Mouse (Mus musculus) kidney, postnatal 25 days (tissue): Measurements from ENCODE around the gene Rbfox2.
A peak's percentile ranks its signal among the peaks of the same experiment; 100 is the strongest.
"Not testable (repeated sequence)": the region's sequence is repeated elsewhere in the genome, so short reads cannot be mapped to it uniquely, and the experiment has no call there.

Source experiments
- DNase-seq, 2 experiments: peaks; one replicate each; pipeline ENCODE4 v3.0.0; 2021; ENCODE audit warnings: mixed read lengths in 2 of 2

The Rbfox2 gene

GRCm38 (mm10) chr15:77306547-77307261 lies at the start of gene Rbfox2:
TSS of gene Rbfox2 (minus strand) at chr15:77307004.
- DNase-seq, result peak; percentile 93 to 97

- DNase-seq, result no peak
Measured at GRCm38 (mm10) chr15:77356248-77356810, 49.5 kb upstream of the Rbfox2 start.

- DNase-seq, result no peak
Measured at GRCm38 (mm10) chr15:77354848-77355551, 48.2 kb upstream of the Rbfox2 start.

DNA sequence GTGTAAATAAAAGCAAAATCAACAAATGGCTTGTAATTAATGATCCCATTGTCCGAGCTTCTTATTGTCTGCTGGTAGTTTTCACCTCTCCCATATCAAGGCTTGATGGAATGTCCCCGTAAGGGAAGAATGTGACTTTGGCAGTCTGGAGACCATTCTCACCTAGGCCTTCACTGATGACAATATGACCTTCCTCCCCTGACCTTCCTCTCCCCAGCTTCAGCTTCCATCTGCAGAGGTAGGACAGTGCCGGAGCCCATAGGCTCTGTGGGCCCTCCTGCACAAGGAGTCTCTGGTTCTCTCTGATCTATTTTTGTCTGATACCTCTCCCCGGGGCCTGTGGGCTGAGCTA lies 47.7 kb upstream of the Rbfox2 start:
- DNase-seq, result no peak

- no peak for DNase-seq
Measured at GRCm38 (mm10) chr15:77353764-77354163, 47.0 kb upstream of the Rbfox2 start.

DNA sequence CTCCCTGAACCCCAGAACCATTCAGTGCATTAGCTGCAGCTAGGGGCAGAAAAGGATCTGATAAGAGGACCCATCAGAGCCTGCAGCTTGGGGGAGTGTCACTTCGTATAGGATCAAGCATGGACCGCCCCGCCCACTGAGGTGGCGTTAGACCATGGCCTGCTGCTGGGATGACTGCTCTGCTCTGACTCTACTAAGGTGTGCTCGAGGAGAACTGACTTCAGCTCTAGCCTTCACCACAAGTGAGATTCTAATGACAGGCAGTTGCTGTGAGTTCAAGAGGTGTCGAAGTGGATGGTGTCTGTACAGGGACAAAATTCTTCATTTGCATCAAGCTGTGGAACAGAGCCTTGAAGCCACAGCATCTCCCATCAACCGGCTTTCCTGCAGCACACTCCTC lies 46.1 kb upstream of the Rbfox2 start:
- DNase-seq, result no peak

DNA sequence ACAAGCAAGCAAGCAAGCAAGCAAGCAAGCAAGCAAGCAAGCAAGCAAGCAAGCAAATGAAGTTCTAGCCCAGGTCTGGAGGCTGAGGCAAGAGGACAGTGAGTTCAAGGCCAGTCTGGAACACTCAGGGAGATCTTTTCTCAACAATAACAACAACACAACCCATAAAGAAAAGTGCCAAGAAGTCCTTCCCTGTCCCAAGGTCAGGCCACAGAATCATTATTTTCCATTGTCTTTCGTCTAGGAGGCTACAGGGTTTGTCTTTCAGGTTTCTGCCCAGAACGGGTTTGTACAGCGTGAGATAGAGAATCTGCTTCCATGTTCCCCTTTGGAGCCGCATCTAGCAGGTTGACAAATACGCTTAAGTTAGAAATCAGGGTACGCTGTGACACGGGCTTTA lies 43.3 kb upstream of the Rbfox2 start:
- DNase-seq, result no peak

DNA sequence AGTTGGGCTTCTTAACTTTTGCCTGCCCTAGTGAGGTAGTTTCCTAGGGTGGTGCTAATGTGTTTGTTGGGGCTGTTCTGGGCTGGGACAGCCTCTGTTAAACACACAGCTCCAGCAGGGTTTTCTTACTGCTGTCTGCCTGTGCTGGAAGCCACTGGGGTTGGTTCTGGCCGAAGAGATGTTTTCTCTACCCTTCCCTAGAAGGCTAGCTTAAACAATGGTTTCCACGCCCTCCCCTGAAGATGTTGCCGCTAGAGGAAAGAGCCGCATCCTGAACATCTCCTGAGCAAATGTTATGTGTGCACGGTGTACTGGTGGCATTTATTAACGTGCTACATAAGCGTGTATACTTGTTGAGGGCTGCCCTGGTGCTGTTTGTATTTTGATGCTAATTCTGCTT lies 41.3 kb upstream of the Rbfox2 start:
- DNase-seq, result no peak

DNA sequence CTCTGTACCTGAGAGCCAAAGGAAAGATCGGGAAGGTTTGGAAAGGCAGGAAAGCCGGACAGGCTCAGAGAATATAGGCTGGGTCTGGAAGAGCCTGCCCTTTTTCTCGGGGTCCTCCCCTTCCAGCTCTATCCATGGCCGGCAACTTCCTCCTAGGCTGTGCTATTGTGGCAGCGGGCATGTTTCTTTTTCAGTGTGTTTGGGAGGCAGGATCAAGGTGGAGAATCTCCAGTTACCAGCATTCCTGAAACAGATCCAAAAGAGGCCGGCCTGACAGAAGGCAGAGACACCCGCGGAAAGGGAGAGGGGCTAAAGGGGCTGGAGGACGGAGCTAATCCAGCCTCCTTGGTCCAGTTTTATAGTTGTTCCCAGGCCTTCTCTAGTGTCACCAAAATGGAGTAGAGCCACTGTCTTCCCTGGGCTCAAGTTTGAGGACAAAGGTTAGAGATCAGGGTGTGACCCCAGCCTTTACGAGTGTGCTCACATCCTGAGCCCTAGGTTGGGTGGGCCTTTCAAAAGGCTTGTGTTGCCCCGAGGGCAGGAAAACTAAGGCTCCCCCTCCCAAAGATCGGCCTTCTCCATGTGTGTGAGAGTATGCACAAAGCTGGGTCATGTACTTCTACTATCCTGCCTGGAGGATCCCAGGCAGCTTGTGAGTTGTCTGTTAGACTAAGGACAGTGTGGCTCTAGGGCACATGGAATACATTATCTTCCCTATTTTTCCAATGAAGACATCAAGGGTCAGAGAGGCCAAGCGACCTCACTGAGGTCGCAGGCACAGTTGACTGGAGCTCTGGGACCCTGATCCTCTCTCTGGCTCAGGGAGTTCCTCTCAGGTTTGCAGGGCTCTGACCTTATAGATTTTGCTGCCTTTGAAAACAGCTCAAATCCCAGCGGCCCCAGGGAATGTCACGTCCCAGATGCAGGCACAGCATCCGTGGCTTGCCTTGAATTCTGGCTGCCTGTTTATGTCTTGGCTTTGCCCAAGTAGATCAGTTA lies 37.6 kb upstream of the Rbfox2 start:
- DNase-seq, result peak in 1 of 2 experiments; percentile 42

- peak; percentile 87 to 91 for DNase-seq
Measured at GRCm38 (mm10) chr15:77343527-77344091, 36.8 kb upstream of the Rbfox2 start.

DNA sequence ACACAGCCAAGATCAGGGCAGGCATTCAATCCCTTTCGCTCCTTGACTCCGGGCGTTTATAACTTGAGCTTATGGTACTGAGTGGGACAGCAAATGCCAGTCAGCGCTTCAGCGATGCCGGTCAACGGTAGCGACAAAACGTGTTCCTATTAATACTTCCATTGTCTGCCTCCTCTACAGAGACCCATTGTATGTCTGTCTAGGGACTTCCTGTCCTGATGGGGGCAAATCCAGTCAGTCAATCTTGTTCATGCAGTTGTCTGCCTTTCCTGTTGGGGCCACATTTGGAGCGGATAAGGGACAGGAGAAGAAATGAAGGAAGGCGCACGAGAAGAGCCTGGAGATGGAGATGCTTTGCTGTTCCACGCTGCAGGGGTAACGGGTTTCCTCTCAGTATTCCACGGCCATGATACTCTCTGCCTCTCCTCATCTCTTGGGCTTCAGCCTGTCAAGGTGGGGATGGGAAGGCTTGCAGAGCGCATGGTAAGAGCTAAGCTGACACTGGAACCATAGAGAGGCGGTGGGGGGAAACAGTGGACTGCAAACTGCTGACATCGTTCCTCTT lies 36.2 kb upstream of the Rbfox2 start:
- DNase-seq, result no peak

DNA sequence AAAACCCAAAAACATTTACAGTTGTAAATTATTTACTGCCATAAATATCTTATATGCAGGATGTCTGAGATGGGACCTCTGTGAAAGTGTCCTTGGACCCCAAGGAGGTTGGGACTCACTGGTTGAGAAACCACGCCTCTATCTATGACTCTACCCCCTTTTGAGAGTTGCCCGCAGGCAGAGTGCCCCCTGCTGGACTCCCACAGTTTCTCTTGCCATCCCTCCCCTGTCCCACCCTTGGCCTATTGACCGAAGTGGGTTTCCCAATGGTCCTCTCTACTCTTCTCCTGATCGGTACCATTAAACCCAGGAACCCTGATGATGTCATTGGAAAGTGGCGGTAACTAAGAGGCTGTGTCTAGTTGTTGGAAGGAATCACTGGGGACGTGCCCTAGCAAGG lies 35.2 kb upstream of the Rbfox2 start:
- no peak for DNase-seq

DNA sequence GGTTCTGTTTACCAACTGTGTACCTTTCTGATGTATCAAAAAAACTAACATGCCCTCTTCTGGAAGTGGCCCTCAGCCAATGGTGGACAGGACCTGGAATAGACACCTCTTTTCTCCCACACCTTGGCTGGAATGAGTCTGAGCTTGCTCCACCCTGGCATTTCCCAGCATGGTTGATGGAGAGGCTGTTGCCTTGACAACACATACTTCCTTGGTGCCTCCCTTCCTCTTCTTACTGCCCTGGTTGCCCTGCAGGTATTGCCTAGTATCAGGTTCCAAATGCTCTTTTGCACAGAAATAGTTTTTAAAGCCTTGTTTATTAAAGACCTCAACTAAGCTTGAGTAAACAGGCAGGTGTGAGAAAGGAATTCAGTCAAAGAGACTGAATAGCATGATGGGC lies 33.8 kb upstream of the Rbfox2 start:
- DNase-seq, result no peak

- DNase-seq, result no peak
Measured at GRCm38 (mm10) chr15:77338924-77339429, 32.2 kb upstream of the Rbfox2 start.

GRCm38 (mm10) chr15:77338451-77338850 lies 31.6 kb upstream of the Rbfox2 start:
- peak; percentile 30 to 67 for DNase-seq

- no peak for DNase-seq
Measured at GRCm38 (mm10) chr15:77337926-77338325, 31.1 kb upstream of the Rbfox2 start.

GRCm38 (mm10) chr15:77336968-77337341 lies 30.2 kb upstream of the Rbfox2 start:
- no peak for DNase-seq

- peak; percentile 92 for DNase-seq
Measured at GRCm38 (mm10) chr15:77336287-77336967, 29.6 kb upstream of the Rbfox2 start.

DNA sequence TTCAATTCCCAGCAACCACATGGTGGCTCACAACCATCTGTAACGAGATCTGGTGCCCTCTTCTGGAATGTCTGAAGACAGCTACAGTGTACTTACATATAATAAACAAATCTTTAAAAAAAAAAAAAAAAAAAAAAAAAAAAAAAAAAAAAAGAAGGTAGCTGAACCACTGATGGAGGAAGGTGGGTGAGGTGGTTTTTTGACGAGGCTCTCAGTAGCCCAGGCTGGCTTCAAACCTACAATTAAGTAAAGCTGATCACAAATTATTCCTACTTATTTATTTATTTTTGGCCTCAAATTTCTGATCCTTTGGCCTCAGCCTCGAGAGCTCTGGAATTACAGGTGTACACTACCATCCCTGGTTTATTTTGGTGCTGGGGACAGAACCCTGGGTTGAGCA lies 28.4 kb upstream of the Rbfox2 start:
- not testable (repeated sequence) for DNase-seq

GRCm38 (mm10) chr15:77332272-77332991 lies 25.6 kb upstream of the Rbfox2 start:
- DNase-seq, result no peak

GRCm38 (mm10) chr15:77331444-77331843 lies 24.6 kb upstream of the Rbfox2 start:
- no peak for DNase-seq
